Mouse (Mus musculus) stomach, postnatal 0 days (tissue): Measurements from ENCODE around the gene Nfkbil1. TPM values are rescaled to one million over a fixed set of nuclear protein-coding genes. Genes with fewer than 3 reads are reported as not detected.

Experiments
- ATAC-seq: fragments of 200-750 bp; cut with Nextera tagmentation; 2 replicates; pipeline ENCODE4 v1.8.0; 2017; ENCODE audit not compliant: low FRiP score, low TSS enrichment
- DNase-seq: peaks from one replicate; pipeline ENCODE4 v3.0.0-alpha.2; 2016; ENCODE audit warnings: low spot score
- H3K27ac ChIP-seq: fragments of 300-500 bp; sonication (generic); replicated peaks from 2 replicates; pipeline ENCODE4 v1.5.1; 2014; ENCODE audit warnings: mild to moderate bottlenecking, control low read depth
- H3K27me3 ChIP-seq: fragments of 300-500 bp; sonication (generic); 2 replicates; pipeline ENCODE4 v1.6.1; 2014; ENCODE audit warnings: low read length; ENCODE audit not compliant: control insufficient read depth, insufficient read depth
- H3K36me3 ChIP-seq: fragments of 300-500 bp; sonication (generic); 2 replicates; pipeline ENCODE4 v1.6.1; 2014; ENCODE audit warnings: low read length, mixed read lengths; ENCODE audit not compliant: control insufficient read depth, insufficient read depth
- H3K4me1 ChIP-seq: fragments of 300-500 bp; sonication (generic); replicated peaks from 2 replicates; pipeline ENCODE4 v1.6.1; 2014; ENCODE audit warnings: antibody characterized with exemption; ENCODE audit not compliant: control insufficient read depth, insufficient read depth
- H3K4me2 ChIP-seq: fragments of 300-500 bp; sonication (generic); replicated peaks from 2 replicates; pipeline ENCODE4 v1.6.1; 2014; ENCODE audit warnings: low read depth, mild to moderate bottlenecking, control low read depth, moderate library complexity
- H3K4me3 ChIP-seq: fragments of 300-500 bp; sonication (generic); 2 replicates; pipeline ENCODE4 v1.5.1; 2014; ENCODE audit warnings: low read depth, low read length, control low read depth
- H3K9ac ChIP-seq: fragments of 300-500 bp; sonication (generic); 2 replicates; pipeline ENCODE4 v1.6.1; 2014; ENCODE audit warnings: mild to moderate bottlenecking, low read length, control low read depth, mixed read lengths
- H3K9me3 ChIP-seq: fragments of 300-500 bp; sonication (generic); 2 replicates; pipeline ENCODE4 v1.6.1; 2016; ENCODE audit warnings: low read length; ENCODE audit not compliant: control insufficient read depth
- CTCF ChIP-seq: IDR thresholded peaks from 2 replicates; pipeline ENCODE4 v1.5.1; 2016; ENCODE audit warnings: antibody characterized with exemption, low read depth, mild to moderate bottlenecking, moderate library complexity
- EP300 ChIP-seq: optimal IDR thresholded peaks from 2 replicates; pipeline ENCODE3; 2016; ENCODE audit warnings: antibody characterized with exemption
- WGBS: fragments of 180-500 bp; shearing (Covaris S2); extraction: QIAGEN DNeasy Blood & Tissue Kit; methylation state at CpG from one replicate; pipeline ENCODE4 v1.1.7; 2014; 5-methylcytosine and 5-hydroxymethylcytosine counted together
- polyA plus RNA-seq: library from polyadenylated mRNA; unstranded; fragments of >200 nt; fragmentation: Nextera tagmentation; extraction: Ambion mirVana; gene quantifications from 2 replicates; pipeline ENCODE4 v1.2.1, GENCODE M21; 2015

Nfkbil1 gene
- polyA plus RNA-seq, 1 experiment from 2014 or later = 7.4 TPM

GRCm38 (mm10) chr17:35274770-35275169, 39.2 kb upstream of the Nfkbil1 start:
- ATAC-seq = peak; percentile 53
- Histone ChIP-seq H3K27ac (no peak overlapping the region), H3K4me2 (no peak overlapping the region), H3K9me3 (no peaks in the 10 kb centered on the region), H3K9ac (no peak overlapping the region), H3K36me3 (no peaks in the 10 kb centered on the region), H3K4me3 (no peak overlapping the region), H3K4me1 (no peaks in the 10 kb centered on the region), H3K27me3 (no peaks in the 10 kb centered on the region)
- DNase-seq = peak; percentile 80
- TF ChIP-seq CTCF (peak; percentile 92), EP300 (no peak)
- 7% methylated on average over 11 of the region's 11 CpGs for WGBS

- 59% methylated on average over 3 of the region's 3 CpGs for WGBS
- H3K27ac ChIP-seq = no peak overlapping the region
- ATAC-seq = no peak
- H3K4me2 ChIP-seq = no peak overlapping the region
- no peaks in the 10 kb centered on the region for H3K27me3 ChIP-seq
- DNase-seq = no peak
- no peaks in the 10 kb centered on the region for H3K36me3 ChIP-seq
- no peak for TF ChIP-seq EP300
- TF ChIP-seq CTCF = no peak
- H3K9me3 ChIP-seq = no peaks in the 10 kb centered on the region
- no peaks in the 10 kb centered on the region for H3K4me1 ChIP-seq
- no peak overlapping the region for H3K9ac ChIP-seq
- no peak overlapping the region for H3K4me3 ChIP-seq
These were observed 36.7 kb upstream of the Nfkbil1 start for GRCm38 (mm10) chr17:35272249-35272648.

GRCm38 (mm10) chr17:35269653-35270347, 34.2 kb upstream of the Nfkbil1 start:
- no peaks in the 10 kb centered on the region for H3K4me1 ChIP-seq
- no peak overlapping the region for H3K4me2 ChIP-seq
- no peak overlapping the region for H3K4me3 ChIP-seq
- H3K27ac ChIP-seq = no peak overlapping the region
- H3K9ac ChIP-seq = no peak overlapping the region
- no peak for ATAC-seq
- H3K9me3 ChIP-seq = no peaks in the 10 kb centered on the region
- 24% methylated on average over 3 of the region's 3 CpGs for WGBS
- TF ChIP-seq EP300 (no peak), CTCF (no peak)
- H3K36me3 ChIP-seq = no peaks in the 10 kb centered on the region
- DNase-seq = peak; percentile 64
- H3K27me3 ChIP-seq = no peaks in the 10 kb centered on the region

- Histone ChIP-seq H3K4me3 (no peak overlapping the region), H3K27ac (no peak overlapping the region), H3K4me2 (no peak overlapping the region), H3K9ac (no peak overlapping the region), H3K36me3 (no peaks in the 10 kb centered on the region), H3K9me3 (no peaks in the 10 kb centered on the region), H3K4me1 (no peaks in the 10 kb centered on the region), H3K27me3 (no peaks in the 10 kb centered on the region)
- DNase-seq = no peak
- TF ChIP-seq CTCF (no peak), EP300 (no peak)
- WGBS = 64% methylated on average over 1 of the region's 1 CpGs
- no peak for ATAC-seq
These were observed 32.0 kb upstream of the Nfkbil1 start for GRCm38 (mm10) chr17:35267399-35268086.

GRCm38 (mm10) chr17:35263523-35263883, 27.9 kb upstream of the Nfkbil1 start:
- Histone ChIP-seq H3K9me3 (no peaks in the 10 kb centered on the region), H3K4me1 (no peaks in the 10 kb centered on the region), H3K4me3 (peak overlapping the region; percentile 70), H3K36me3 (no peaks in the 10 kb centered on the region), H3K27me3 (no peaks in the 10 kb centered on the region), H3K27ac (peak overlapping the region; percentile 77; the same call in 1 of the 2 replicates), H3K4me2 (peak overlapping the region; percentile 100), H3K9ac (peak overlapping the region; percentile 74)
- 2% methylated on average over 26 of the region's 31 CpGs for WGBS
- peak; percentile 36 for ATAC-seq
- TF ChIP-seq CTCF (no peak), EP300 (no peak)
- peak; percentile 69 for DNase-seq
